Mouse (Mus musculus) CD4-positive naive resting alpha-beta T cell, adult 57 days (primary cell): ENCODE results near the gene Olfr1115. TPM values are rescaled to one million over a fixed set of nuclear protein-coding genes. Genes with fewer than 3 reads are reported as not detected.

Experiments
- total RNA-seq: library from RNA; stranded (reverse); gene quantifications from one replicate; pipeline ENCODE4 v1.2.4, GENCODE M21; 2023

Olfr1115 gene
- not detected for total RNA-seq

GRCm38 (mm10) chr2:87247713-87248112 is at the start of gene Olfr1115:
Gene Olfr1115, plus strand, starts transcription at chr2:87248013.

GRCm38 (mm10) chr2:87208670-87209069 is 39.1 kb upstream of the Olfr1115 start, which contains the start of gene Olfr1113:
Gene Olfr1113, plus strand, starts transcription at chr2:87208970.

DNA sequence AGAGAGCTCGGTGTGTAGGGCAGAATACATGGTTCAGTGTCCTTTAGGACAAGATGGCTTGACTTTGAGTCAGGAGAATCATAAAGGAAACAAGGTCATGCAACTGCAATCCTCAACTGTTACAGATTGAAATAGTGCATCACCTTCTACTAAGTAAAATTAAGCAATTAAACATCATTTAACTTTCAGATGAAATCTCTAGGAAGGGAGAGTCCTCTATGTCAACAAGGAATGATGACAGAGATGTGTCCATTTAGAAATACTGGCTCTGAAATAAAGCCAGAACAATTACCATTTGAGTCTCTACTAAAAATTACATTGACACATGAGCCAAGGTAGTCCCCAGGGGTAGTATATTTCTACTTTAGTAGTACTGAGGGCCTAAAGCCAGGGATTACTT is 19.4 kb downstream of the Olfr1115 start, which contains the start of gene Olfr1116:
Gene Olfr1116, plus strand, starts transcription at position 301 of the 400 bp plus-strand sequence.

Other genes starting within 250 kb of the Olfr1115 start
- not detected for gene Olfr1102, start 249.6 kb upstream of the Olfr1115 start, total RNA-seq
- gene Olfr1104, start 220.9 kb upstream of the Olfr1115 start, total RNA-seq, result not detected
- not detected for gene Olfr1105, start 211.5 kb upstream of the Olfr1115 start, total RNA-seq
- not detected for gene Olfr1106, start 195.7 kb upstream of the Olfr1115 start, total RNA-seq
- not detected for gene Olfr1107, start 172.2 kb upstream of the Olfr1115 start, total RNA-seq
- not detected for gene Olfr1109, start 152.0 kb upstream of the Olfr1115 start, total RNA-seq
- not detected for gene Olfr259, start 133.4 kb upstream of the Olfr1115 start, total RNA-seq
- gene Olfr1110, start 107.7 kb upstream of the Olfr1115 start, total RNA-seq, result not detected
- gene Olfr1111, start 95.4 kb upstream of the Olfr1115 start, total RNA-seq, result not detected
- gene Olfr1112, start 60.2 kb upstream of the Olfr1115 start, total RNA-seq, result not detected
- not detected for gene Olfr1113, start 39.0 kb upstream of the Olfr1115 start, total RNA-seq
- gene Olfr1116, start 19.5 kb downstream of the Olfr1115 start, total RNA-seq, result not detected
- gene Olfr1118, start 59.6 kb downstream of the Olfr1115 start, total RNA-seq, result not detected
- gene Olfr1120, start 106.8 kb downstream of the Olfr1115 start, total RNA-seq, result not detected
- gene Olfr1121, start 121.9 kb downstream of the Olfr1115 start, total RNA-seq, result not detected
- gene Olfr1122, start 137.8 kb downstream of the Olfr1115 start, total RNA-seq, result 0.21 TPM
- not detected for gene Olfr1123, start 168.6 kb downstream of the Olfr1115 start, total RNA-seq
- gene Olfr1124, start 182.3 kb downstream of the Olfr1115 start, total RNA-seq, result not detected
- not detected for gene Olfr1126, start 205.9 kb downstream of the Olfr1115 start, total RNA-seq
- gene Pramel7, start 249.1 kb downstream of the Olfr1115 start, total RNA-seq, result not detected